Mouse (Mus musculus) liver, adult 2 months (tissue): ENCODE measurements around the gene Pcif1. TPM values are rescaled to one million over a fixed set of nuclear protein-coding genes. Genes with fewer than 3 reads are reported as not detected.

Source experiments
- DNase-seq: peaks from one replicate; pipeline ENCODE4 v3.0.0-alpha.2; 2011; ENCODE audit warnings: low read depth, low spot score; ENCODE audit errors: extremely low read depth
- H3K27ac ChIP-seq: fragments of 200-500 bp; replicated peaks from 2 replicates; pipeline ENCODE4 v1.5.1; 2012; ENCODE audit warnings: low read depth, mild to moderate bottlenecking, control low read depth, inconsistent platforms, low read length; ENCODE audit not compliant: insufficient read depth
- H3K27me3 ChIP-seq: fragments of 200-500 bp; 2 replicates; pipeline ENCODE4 v1.6.1; 2012; ENCODE audit warnings: mild to moderate bottlenecking, moderate library complexity, low read length, inconsistent platforms; ENCODE audit not compliant: control insufficient read depth, insufficient read depth
- H3K36me3 ChIP-seq: fragments of 200-500 bp; 2 replicates; pipeline ENCODE4 v1.6.1; 2012; ENCODE audit warnings: low read length, inconsistent platforms; ENCODE audit not compliant: control insufficient read depth, insufficient read depth
- H3K4me1 ChIP-seq: fragments of 200-500 bp; 2 replicates; pipeline ENCODE4 v1.6.1; 2011; ENCODE audit warnings: low read length; ENCODE audit not compliant: control insufficient read depth, insufficient read depth
- H3K4me3 ChIP-seq: fragments of 200-500 bp; 2 replicates; pipeline ENCODE4 v1.5.1; 2011; ENCODE audit warnings: low read depth, mild to moderate bottlenecking, control low read depth, low read length, moderate library complexity; ENCODE audit not compliant: insufficient read depth
- H3K79me2 ChIP-seq: fragments of 200-500 bp; 2 replicates; pipeline ENCODE4 v1.6.1; 2012; ENCODE audit warnings: inconsistent platforms, mild to moderate bottlenecking, low read length, moderate library complexity; ENCODE audit not compliant: control insufficient read depth, insufficient read depth
- H3K9ac ChIP-seq: fragments of 200-500 bp; 2 replicates; pipeline ENCODE4 v1.6.1; 2012; ENCODE audit warnings: low read depth, mild to moderate bottlenecking, control low read depth, inconsistent platforms, low read length
- CTCF ChIP-seq: fragments of 200-500 bp; IDR thresholded peaks from 2 replicates; pipeline ENCODE4 v1.5.1; 2011; ENCODE audit warnings: low read depth, low read length, control low read depth
- POLR2A ChIP-seq: fragments of 200-500 bp; IDR thresholded peaks from 2 replicates; pipeline ENCODE4 v1.6.1; 2011; ENCODE audit warnings: low read length, control low read depth; ENCODE audit not compliant: insufficient read depth; ENCODE audit errors: extremely low read depth
- WGBS: fragments of 180-500 bp; shearing (Covaris S2); methylation state at CpG from one replicate; pipeline ENCODE4 v1.1.7; 2018; 5-methylcytosine and 5-hydroxymethylcytosine counted together
- polyA plus RNA-seq: library from polyadenylated mRNA; depleted of rRNA; stranded (reverse); fragments of >200 nt; gene quantifications from 2 replicates; pipeline ENCODE4 v1.2.3, GENCODE M21; 2012
- total RNA-seq: library from RNA; depleted of rRNA; stranded (reverse); fragments of >200 nt; gene quantifications from 2 replicates; pipeline ENCODE4 v1.2.3, GENCODE M21; 2014

Gene Pcif1
- total and polyA plus RNA-seq, 2 experiments: 9.1 to 21.3 TPM

DNA sequence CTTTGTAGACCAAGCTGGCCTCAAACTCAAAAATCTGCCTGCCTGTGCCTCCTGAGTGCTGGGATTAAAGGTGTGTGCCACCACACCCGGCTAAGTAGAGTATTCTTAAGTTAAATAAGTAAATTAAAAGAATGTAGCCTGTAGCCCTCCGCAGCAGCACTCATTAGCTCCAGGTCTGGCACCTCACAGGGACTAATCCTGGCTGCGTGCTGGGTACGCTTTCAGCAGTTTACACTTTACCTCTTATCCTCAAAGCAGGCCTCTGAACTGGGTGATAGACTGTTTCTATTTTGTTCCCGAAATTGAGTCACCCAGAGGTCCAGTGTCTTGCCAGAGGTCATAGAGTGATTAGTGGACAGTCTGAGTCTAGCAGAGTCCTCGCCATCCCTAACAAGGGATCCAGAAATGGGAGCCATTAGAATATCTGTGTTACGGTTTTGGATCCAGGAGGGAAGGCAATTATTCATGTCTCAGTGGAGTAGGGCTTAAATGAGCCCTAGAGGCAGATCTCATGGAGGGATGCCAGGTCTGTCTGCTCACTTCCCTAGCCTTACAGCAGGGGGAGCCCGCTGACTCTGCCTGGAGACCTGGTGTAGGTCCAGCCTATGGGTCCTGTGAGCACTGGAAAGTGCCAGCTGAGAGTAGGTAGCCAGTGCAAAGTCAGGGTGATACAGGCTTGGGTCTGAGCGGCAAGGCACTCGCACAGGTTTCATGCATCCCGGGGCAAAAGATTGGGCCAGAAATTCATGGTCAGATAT is 45.2 kb downstream of the Pcif1 start:
- H3K27ac ChIP-seq: no peak overlapping the region
- WGBS: 33% methylated on average over 11 of the region's 11 CpGs
- no peak overlapping the region for H3K9ac ChIP-seq
- H3K4me3 ChIP-seq: no peak overlapping the region
- no peaks in the 10 kb centered on the region for H3K79me2 ChIP-seq
- TF ChIP-seq CTCF (peak; percentile 97), POLR2A (no peak)
- DNase-seq: peak; percentile 65
- no peaks in the 10 kb centered on the region for H3K4me1 ChIP-seq
- H3K27me3 ChIP-seq: no peaks in the 10 kb centered on the region
- peaks cover 1% of the 10 kb centered on the region; the same call in 1 of the 2 replicates for H3K36me3 ChIP-seq

DNA sequence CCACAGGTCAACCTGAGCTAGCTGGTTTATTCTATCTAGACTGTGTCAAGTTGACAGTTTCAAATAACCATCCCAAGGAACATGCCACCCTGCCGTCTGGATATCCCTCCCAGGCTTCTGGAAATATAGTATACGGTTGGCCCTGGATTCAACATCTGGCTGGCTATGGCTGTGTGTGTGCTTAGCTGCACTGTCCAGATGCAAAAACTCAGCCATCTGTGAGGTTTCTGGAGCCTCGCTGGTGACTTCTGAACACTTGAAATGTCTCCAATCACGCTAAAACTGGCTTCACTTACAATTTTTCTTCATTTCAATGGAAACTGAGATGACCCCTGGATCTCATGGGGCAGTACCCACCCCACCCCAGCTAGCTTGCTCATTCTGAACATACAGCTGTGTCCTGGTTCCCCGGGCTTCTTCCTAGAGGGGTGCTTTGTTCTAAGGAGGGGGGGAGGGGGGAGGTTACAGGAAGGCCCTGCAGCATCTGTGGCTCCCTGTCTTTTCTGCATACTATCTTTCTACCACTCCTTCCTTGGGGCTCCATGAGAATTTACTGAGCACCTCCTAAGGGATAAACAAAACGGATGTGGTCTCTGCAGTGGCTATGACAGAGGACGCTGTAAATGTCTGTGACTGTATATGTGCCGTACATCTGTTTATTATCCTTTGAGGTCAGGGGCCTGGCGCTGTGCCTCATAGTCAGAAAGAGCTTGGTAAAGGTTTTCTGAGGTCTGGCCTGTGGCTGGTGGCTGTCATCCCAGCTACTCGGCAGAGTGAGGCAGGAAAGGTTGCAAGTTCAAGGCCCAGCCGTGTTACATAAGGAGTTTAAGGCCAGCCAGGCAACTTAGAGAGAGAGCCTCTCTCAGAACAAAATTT is 51.8 kb downstream of the Pcif1 start:
- Histone ChIP-seq H3K9ac (no peak overlapping the region), H3K36me3 (no peaks in the 10 kb centered on the region), H3K27me3 (no peaks in the 10 kb centered on the region), H3K4me1 (no peaks in the 10 kb centered on the region), H3K27ac (no peak overlapping the region), H3K4me3 (no peak overlapping the region), H3K79me2 (no peaks in the 10 kb centered on the region)
- no peak for TF ChIP-seq CTCF
- TF ChIP-seq POLR2A: no peak
- WGBS: 67% methylated on average over 11 of the region's 11 CpGs
- no peak for DNase-seq

DNA sequence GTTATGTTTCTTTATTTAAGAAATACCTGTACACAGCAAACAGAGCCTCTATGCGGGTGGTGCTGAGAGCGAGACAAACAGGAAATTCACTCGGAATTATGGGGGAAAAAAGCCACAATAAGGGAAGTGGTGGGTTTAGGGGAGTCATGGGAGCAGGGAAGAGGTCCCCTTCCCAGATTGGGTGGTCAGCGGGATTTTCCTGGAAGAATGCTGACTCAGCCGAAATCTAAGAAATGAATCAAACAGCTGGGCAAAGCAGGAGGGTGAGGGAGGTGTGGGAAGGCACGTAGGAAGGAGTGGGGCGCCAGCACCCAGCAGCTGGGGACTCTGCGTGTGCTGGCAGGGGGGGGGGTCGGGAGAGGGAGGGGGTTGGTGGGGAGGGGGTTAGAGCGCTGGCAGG is 54.4 kb downstream of the Pcif1 start:
- Histone ChIP-seq H3K4me3 (no peak overlapping the region), H3K27ac (no peak overlapping the region), H3K27me3 (no peaks in the 10 kb centered on the region), H3K4me1 (peaks cover 3% of the 10 kb centered on the region; the same call in 1 of the 2 replicates), H3K9ac (no peak overlapping the region), H3K79me2 (no peaks in the 10 kb centered on the region), H3K36me3 (no peaks in the 10 kb centered on the region)
- TF ChIP-seq POLR2A: no peak
- TF ChIP-seq CTCF: no peak
- WGBS: 37% methylated on average over 10 of the region's 10 CpGs
- DNase-seq: no peak

DNA sequence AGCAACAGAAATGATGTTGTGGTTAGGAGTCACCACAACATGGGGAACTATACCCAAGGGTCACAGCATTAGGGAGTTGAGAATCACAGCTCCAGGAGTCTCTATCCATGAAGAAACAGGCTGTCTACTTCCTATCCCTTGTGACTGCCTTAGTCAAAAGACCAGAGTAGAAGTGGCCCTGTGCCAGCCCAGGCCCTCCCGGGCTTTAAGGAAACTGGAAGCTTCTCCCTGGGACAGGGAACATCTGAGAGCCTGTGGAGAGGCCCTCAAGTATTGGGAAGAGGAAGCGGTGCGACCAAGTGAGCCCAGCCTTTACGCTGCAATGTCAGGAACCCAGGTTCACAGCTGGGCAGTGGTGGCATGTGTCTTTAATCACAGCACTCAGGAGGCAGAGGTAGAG is 56.9 kb downstream of the Pcif1 start:
- Histone ChIP-seq H3K36me3 (no peaks in the 10 kb centered on the region), H3K79me2 (no peaks in the 10 kb centered on the region), H3K9ac (no peak overlapping the region), H3K27me3 (peaks cover 6% of the 10 kb centered on the region; the same call in 1 of the 2 replicates), H3K27ac (no peak overlapping the region), H3K4me3 (no peak overlapping the region), H3K4me1 (peaks cover 3% of the 10 kb centered on the region; the same call in 1 of the 2 replicates)
- TF ChIP-seq POLR2A (no peak), CTCF (no peak)
- DNase-seq: no peak
- WGBS: 81% methylated on average over 4 of the region's 4 CpGs

DNA sequence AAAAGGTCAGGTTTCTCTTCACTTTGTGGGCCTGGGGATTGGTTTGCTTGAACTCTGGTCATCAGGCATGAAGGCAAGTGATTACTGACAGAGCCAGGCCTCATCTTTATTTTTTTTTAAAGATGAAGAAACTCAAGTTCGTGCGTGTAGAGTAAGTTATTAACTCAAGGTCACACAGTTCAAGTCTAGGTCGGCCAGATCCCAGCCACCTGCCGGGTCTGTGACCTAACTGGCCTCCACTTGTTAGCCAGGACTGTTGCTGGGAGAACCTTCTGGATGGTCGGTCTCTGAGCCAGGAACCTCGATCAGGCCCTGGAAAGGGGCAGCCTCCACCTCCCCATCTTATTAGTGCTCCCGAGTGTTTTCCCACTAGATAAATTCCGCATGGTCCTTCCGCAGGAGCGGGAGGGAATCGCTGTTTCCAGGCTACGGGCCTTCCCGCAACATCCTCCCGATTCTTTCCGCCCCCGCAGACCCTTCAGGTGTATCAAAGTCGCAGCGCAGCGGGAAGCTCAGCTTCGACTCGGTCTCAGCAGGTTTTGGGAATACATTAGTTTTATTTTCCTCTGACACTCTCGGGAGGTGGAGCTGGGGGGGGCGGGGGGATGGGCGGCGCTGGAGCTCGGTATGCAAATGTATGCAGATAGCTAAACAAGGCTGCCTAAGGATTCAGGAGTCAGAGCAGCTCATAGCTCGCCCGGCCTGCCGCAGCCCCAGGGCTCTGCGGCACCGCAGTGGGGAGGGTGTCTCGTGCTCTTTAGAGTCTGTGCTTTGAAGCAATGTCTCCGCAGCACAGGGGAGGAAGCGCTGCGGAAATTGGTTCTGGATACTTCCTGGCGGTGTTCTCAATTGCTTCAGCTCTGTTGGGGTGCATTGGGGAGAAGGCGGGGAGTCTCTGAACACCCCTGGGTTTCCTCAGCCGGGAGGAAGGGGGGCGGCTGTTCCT is 59.3 kb downstream of the Pcif1 start:
- Histone ChIP-seq H3K79me2 (no peaks in the 10 kb centered on the region), H3K27me3 (peaks cover 6% of the 10 kb centered on the region; the same call in 1 of the 2 replicates), H3K4me1 (peaks cover 3% of the 10 kb centered on the region), H3K9ac (no peak overlapping the region), H3K27ac (no peak overlapping the region), H3K36me3 (no peaks in the 10 kb centered on the region), H3K4me3 (peak overlapping the region; percentile 40)
- WGBS: 7% methylated on average over 39 of the region's 39 CpGs
- DNase-seq: peak; percentile 56
- TF ChIP-seq POLR2A (no peak), CTCF (no peak)
